Mouse (Mus musculus): ENCODE measurements at regions not wholly inside any gene's neighbourhood (a gene's known extent, or its start where the extent isn't known, plus 50 kb on each side); places are given as distances from the start of the nearest gene placed in this dataset.

DNA sequence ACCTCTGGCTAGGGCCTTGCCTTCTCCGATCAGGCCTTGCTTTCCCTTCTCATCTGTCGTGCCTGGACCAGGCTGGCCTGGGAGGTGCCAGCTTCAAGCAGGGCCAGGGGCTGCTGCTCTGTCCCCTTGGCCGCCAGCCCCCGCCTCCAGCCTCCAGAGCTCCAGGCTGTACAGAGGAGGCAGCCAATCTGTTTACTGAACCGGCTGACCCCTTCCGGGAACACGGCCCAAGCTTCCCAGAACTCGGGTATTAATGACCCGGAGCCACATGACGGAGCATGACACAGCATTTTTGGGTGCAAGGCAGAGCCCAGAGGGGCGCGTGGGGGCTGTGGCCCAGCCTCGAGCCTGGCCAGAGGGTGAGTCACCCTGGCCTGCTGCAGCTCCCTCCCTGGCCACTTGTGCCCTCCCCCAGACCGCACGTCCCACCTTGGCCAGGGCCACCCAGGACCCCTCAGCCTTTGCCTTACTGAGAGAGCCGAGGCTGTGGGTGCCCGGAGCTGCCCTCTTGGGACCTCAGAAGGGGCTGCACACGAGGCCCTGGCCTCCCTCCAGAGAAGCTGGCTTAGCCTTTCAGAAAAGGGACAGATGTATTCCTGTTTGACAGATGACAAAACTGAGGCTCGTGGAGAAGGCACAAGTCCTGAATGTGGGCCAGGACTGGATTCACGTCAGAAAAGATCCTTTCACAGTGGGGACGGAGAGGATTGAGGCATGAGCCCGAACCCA, 75.6 kb upstream of the Tmem189 start:
- H3K36me3 ChIP-seq (ENCODE audit: control insufficient read depth, insufficient read depth, low read length), result no peaks in the 10 kb centered on the region
- 44% methylated on average over 20 of the region's 22 CpGs for WGBS
- no peak overlapping the region for H3K4me2 ChIP-seq (ENCODE audit: low read depth, low read length)
- H3K27ac ChIP-seq (replicated peaks; ENCODE audit: low read depth, low read length), result no peak overlapping the region
- no peak overlapping the region for H3K9ac ChIP-seq (ENCODE audit: low read depth, low read length)
- no peak overlapping the region for H3K4me3 ChIP-seq (ENCODE audit: low read depth, low read length)
- no peaks in the 10 kb centered on the region for H3K9me3 ChIP-seq (ENCODE audit: control insufficient read depth, low read length)
- ATAC-seq (ENCODE audit: low read depth) (peak; percentile 24; the same call in 1 of the 2 replicates), DNase-seq (ENCODE audit: low spot score) (peak; percentile 67)
- H3K27me3 ChIP-seq (replicated peaks; ENCODE audit: control insufficient read depth, insufficient read depth, low read length), result no peaks in the 10 kb centered on the region
- H3K4me1 ChIP-seq (ENCODE audit: control insufficient read depth, insufficient read depth, low read length), result peaks cover 7% of the 10 kb centered on the region

DNA sequence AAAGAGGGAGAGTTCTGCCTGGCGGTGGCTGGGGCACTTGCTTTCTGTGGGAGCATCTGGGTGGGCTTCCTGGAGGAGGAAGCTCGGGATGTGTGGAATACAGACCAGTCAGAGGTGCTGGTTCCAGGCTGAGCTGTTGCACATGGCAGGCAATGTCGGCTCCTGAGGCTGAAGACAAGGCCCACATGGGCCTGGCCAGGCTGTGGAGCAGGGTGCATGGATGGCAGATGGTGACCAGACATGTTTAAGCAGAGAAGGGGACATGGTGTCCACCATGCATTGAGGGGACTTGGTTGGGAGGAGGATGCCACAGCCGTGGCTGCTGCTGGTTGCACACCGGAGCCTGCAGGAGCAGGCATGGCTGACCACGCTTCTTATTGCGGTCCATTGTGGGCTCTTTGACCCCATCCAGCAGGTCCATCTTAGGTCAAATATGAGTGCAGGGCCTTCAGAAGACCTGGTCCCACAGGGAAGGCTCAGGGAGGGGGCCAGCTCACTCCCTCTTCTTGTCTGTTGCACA, 74.3 kb upstream of the Tmem189 start:
- no peaks in the 10 kb centered on the region for H3K9me3 ChIP-seq (ENCODE audit: control insufficient read depth, low read length)
- H3K27ac ChIP-seq (replicated peaks; ENCODE audit: low read depth, low read length), result no peak overlapping the region
- no peaks in the 10 kb centered on the region for H3K36me3 ChIP-seq (ENCODE audit: control insufficient read depth, insufficient read depth, low read length)
- no peak overlapping the region for H3K4me3 ChIP-seq (ENCODE audit: low read depth, low read length)
- DNase-seq (ENCODE audit: low spot score) (no peak), ATAC-seq (ENCODE audit: low read depth) (no peak)
- H3K4me2 ChIP-seq (ENCODE audit: low read depth, low read length), result no peak overlapping the region
- no peak overlapping the region for H3K9ac ChIP-seq (ENCODE audit: low read depth, low read length)
- H3K4me1 ChIP-seq (ENCODE audit: control insufficient read depth, insufficient read depth, low read length), result peaks cover 7% of the 10 kb centered on the region
- WGBS, result 85% methylated on average over 7 of the region's 7 CpGs
- H3K27me3 ChIP-seq (replicated peaks; ENCODE audit: control insufficient read depth, insufficient read depth, low read length), result no peaks in the 10 kb centered on the region

GRCm38 (mm10) chr2:167761404-167761936, 71.8 kb upstream of the Tmem189 start:
- 69% methylated on average over 17 of the region's 17 CpGs for WGBS
- no peak for DNase-seq (ENCODE audit: low spot score)
- H3K36me3 ChIP-seq (ENCODE audit: control insufficient read depth, insufficient read depth, low read length), result no peaks in the 10 kb centered on the region
- H3K27me3 ChIP-seq (replicated peaks; ENCODE audit: control insufficient read depth, insufficient read depth, low read length), result no peaks in the 10 kb centered on the region
- H3K4me1 ChIP-seq (ENCODE audit: control insufficient read depth, insufficient read depth, low read length), result peaks cover 13% of the 10 kb centered on the region
- no peak overlapping the region for H3K27ac ChIP-seq (replicated peaks; ENCODE audit: low read depth, low read length)
- no peak overlapping the region for H3K4me2 ChIP-seq (ENCODE audit: low read depth, low read length)
- no peak overlapping the region for H3K4me3 ChIP-seq (ENCODE audit: low read depth, low read length)
- H3K9ac ChIP-seq (ENCODE audit: low read depth, low read length), result no peak overlapping the region
- no peaks in the 10 kb centered on the region for H3K9me3 ChIP-seq (ENCODE audit: control insufficient read depth, low read length)
- no peak for ATAC-seq (ENCODE audit: low read depth)

DNA sequence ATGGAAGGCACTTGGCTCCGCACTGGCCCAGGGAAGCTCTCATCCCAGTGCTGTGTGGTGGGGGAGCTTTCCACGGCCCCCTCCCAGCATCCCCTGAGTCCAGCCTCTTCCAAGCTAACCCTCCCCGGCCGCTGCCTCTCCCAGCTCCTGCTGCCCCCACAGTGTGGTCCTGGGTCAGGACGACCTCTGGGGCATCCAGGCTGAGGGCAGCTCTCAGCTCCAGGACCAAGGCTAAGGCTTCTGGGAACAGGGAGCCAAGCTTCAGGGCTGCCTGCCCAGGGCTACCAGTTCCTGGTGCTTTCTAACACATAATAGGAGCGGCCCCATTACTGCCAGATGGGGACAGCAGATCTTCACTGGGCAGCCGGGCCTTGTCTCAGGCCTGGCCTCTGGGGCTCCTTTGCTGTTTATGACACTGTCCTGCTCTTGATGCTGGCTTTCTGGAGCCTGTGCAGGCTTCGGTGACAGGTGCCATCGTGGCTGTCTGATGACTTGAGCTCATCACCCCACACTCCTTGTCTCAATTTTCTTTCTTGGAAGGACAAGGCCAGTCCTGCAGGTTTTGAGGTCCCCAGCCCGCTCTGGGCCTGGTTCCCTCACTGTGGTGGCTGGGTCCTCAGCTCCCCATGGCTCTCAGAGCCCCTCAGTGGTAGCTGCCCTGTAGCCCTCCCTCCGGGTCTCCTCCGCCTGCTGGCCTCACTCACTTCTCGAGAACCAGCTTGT, 71.2 kb upstream of the Tmem189 start:
- H3K27ac ChIP-seq (replicated peaks; ENCODE audit: low read depth, low read length), result no peak overlapping the region
- no peaks in the 10 kb centered on the region for H3K36me3 ChIP-seq (ENCODE audit: control insufficient read depth, insufficient read depth, low read length)
- no peak for ATAC-seq (ENCODE audit: low read depth)
- H3K4me1 ChIP-seq (ENCODE audit: control insufficient read depth, insufficient read depth, low read length), result peaks cover 13% of the 10 kb centered on the region
- H3K27me3 ChIP-seq (replicated peaks; ENCODE audit: control insufficient read depth, insufficient read depth, low read length), result no peaks in the 10 kb centered on the region
- 71% methylated on average over 13 of the region's 13 CpGs for WGBS
- peak overlapping the region; percentile 21; the same call in 1 of the 2 replicates for H3K9ac ChIP-seq (ENCODE audit: low read depth, low read length)
- no peak for DNase-seq (ENCODE audit: low spot score)
- no peak overlapping the region for H3K4me3 ChIP-seq (ENCODE audit: low read depth, low read length)
- H3K9me3 ChIP-seq (ENCODE audit: control insufficient read depth, low read length), result no peaks in the 10 kb centered on the region
- H3K4me2 ChIP-seq (ENCODE audit: low read depth, low read length), result no peak overlapping the region

DNA sequence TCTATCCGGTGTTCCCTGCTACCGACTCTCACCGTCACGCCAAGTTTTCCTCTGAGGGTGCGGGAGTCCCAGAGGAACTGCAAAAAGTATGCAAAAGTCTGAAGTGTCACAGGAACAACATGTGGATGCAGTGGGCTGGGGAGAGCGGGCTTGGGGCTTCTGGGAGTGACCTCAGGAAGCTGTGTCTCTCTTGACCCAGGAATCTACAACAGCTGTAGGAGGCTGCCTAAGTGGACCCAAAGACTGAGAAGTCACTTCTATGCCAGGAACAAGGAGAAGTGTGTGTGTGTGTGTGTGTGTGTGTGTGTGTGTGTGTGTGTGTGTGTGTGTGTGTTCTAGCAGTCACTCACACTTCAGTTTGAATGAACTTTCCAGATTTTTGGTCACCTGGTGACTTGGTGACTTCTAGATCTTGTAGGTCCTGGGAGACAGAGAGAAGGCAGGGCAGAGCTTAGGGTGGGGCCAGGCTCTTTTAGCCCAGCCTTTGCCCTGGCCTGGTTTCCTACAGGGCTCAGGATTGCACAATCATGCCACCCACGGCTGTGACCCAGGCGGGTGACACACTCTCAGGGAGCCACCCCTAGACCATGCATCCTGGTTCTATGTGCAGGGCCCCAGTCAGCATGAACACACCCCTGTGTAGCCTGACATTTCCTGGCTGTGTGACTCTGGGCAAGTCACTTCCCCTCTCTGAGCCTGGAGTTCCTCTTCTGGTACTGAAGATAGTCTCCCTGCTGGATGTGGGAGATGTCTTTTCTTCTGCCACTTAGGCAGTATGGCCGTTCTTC, 70.2 kb upstream of the Tmem189 start:
- Histone ChIP-seq H3K27ac (replicated peaks; ENCODE audit: low read depth, low read length) (no peak overlapping the region), H3K4me2 (ENCODE audit: low read depth, low read length) (no peak overlapping the region), H3K27me3 (replicated peaks; ENCODE audit: control insufficient read depth, insufficient read depth, low read length) (no peaks in the 10 kb centered on the region), H3K4me1 (ENCODE audit: control insufficient read depth, insufficient read depth, low read length) (peaks cover 7% of the 10 kb centered on the region), H3K9me3 (ENCODE audit: control insufficient read depth, low read length) (no peaks in the 10 kb centered on the region), H3K4me3 (ENCODE audit: low read depth, low read length) (no peak overlapping the region), H3K9ac (ENCODE audit: low read depth, low read length) (no peak overlapping the region), H3K36me3 (ENCODE audit: control insufficient read depth, insufficient read depth, low read length) (no peaks in the 10 kb centered on the region)
- 92% methylated on average over 9 of the region's 9 CpGs for WGBS
- no peak for ATAC-seq (ENCODE audit: low read depth)
- no peak for DNase-seq (ENCODE audit: low spot score)

DNA sequence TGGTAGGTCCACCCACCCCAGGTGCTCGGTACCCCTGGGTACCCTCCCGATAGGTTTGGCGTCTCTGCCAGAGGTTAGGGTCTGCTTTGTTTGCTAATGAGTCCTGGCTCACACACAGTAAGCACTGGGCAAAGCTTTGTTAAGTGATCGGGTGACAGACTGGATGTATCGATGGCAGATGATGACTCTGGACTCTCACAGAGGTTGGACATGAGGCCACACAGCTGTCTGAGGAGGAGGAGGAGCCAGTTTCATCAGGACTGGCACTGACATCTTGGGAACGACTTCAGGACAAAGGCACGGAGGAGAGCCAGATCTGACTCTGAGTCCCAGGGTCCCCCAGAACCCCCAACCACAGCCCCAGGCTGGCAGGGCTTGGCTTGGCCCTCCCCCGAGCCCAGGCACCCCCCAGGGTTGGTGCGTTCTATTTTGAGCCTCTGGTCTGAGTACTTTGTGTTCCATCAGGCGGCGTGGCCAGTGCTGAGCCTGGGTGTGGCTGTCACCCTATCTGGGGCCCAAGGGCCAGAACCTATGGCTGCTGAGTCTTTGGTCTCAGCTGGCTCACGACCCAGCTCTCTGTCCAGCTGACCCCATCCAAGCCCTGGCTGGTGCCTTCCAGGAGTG, 67.6 kb upstream of the Tmem189 start:
- peaks cover 6% of the 10 kb centered on the region; the same call in 1 of the 2 replicates for H3K4me1 ChIP-seq (ENCODE audit: control insufficient read depth, insufficient read depth, low read length)
- H3K36me3 ChIP-seq (ENCODE audit: control insufficient read depth, insufficient read depth, low read length), result no peaks in the 10 kb centered on the region
- no peak overlapping the region for H3K27ac ChIP-seq (replicated peaks; ENCODE audit: low read depth, low read length)
- WGBS, result 50% methylated on average over 12 of the region's 12 CpGs
- no peaks in the 10 kb centered on the region for H3K27me3 ChIP-seq (replicated peaks; ENCODE audit: control insufficient read depth, insufficient read depth, low read length)
- no peak overlapping the region for H3K4me2 ChIP-seq (ENCODE audit: low read depth, low read length)
- H3K4me3 ChIP-seq (ENCODE audit: low read depth, low read length), result no peak overlapping the region
- ATAC-seq (ENCODE audit: low read depth) (no peak), DNase-seq (ENCODE audit: low spot score) (no peak)
- H3K9me3 ChIP-seq (ENCODE audit: control insufficient read depth, low read length), result no peaks in the 10 kb centered on the region
- no peak overlapping the region for H3K9ac ChIP-seq (ENCODE audit: low read depth, low read length)

- Histone ChIP-seq H3K4me3 (ENCODE audit: low read depth, low read length) (no peak overlapping the region), H3K27ac (replicated peaks; ENCODE audit: low read depth, low read length) (no peak overlapping the region)
- ATAC-seq (ENCODE audit: low read depth), result no peak
These were observed 67.1 kb upstream of the Tmem189 start for GRCm38 (mm10) chr2:167756721-167757120.

More at GRCm38 (mm10) chr2:167756721-167757120, 67.1 kb upstream of the Tmem189 start:
- H3K9me3 ChIP-seq (ENCODE audit: control insufficient read depth, low read length), result no peaks in the 10 kb centered on the region
- no peak overlapping the region for H3K9ac ChIP-seq (ENCODE audit: low read depth, low read length)
- H3K36me3 ChIP-seq (ENCODE audit: control insufficient read depth, insufficient read depth, low read length), result no peaks in the 10 kb centered on the region
- no peak overlapping the region for H3K4me2 ChIP-seq (ENCODE audit: low read depth, low read length)
- 76% methylated on average over 12 of the region's 12 CpGs for WGBS
- DNase-seq (ENCODE audit: low spot score), result no peak
- H3K27me3 ChIP-seq (replicated peaks; ENCODE audit: control insufficient read depth, insufficient read depth, low read length), result no peaks in the 10 kb centered on the region
- peaks cover 6% of the 10 kb centered on the region; the same call in 1 of the 2 replicates for H3K4me1 ChIP-seq (ENCODE audit: control insufficient read depth, insufficient read depth, low read length)

All from embryonic facial prominence, embryonic 14.5 days (tissue).